In genomic region chr7:112807401-112807751, GRCm38 (mm10) we compare ENCODE assay signal across 8 mouse cellular contexts.
DNase-seq lines count a peak whose midpoint lies in the region; TF ChIP-seq lines count a peak whose summit lies in the region.

No protein-coding gene starts in this region.

- H3ac ChIP-seq in myocyte (ENCODE audit: control insufficient read depth, insufficient read length) = no peak overlapping the region

- H3K27me3 ChIP-seq in myocyte (ENCODE audit: control insufficient read depth, insufficient read depth, insufficient read length) = no peaks in the 10 kb centered on the region

- no peak overlapping the region for H3K4me3 ChIP-seq in myocyte

- H3K36me3 ChIP-seq in myocyte (ENCODE audit: control insufficient read depth, insufficient read depth) = no peaks in the 10 kb centered on the region

- TF ChIP-seq POLR2A in myocyte (IDR thresholded peaks at IDR 0.05; ENCODE audit: insufficient read length, low read depth) = no peak

- H3K79me2 ChIP-seq in myocyte (ENCODE audit: control insufficient read depth, insufficient read depth) = peaks cover 97% of the 10 kb centered on the region

- peak overlapping the region; percentile 83 for H3K4me2 ChIP-seq in myocyte (ENCODE audit: low read depth)

- peak; percentile 66 for DNase-seq in NIH3T3 (ENCODE audit: low read depth)
- peak; percentile 75 for DNase-seq in embryo, embryonic 9.5 days (ENCODE audit: extremely low spot score)
- peak; percentile 51 to 60 for DNase-seq in heart, postnatal 10 days
- peak; percentile 55 to 73 for DNase-seq in kidney, postnatal 36 days
- no peak for DNase-seq in right cerebral cortex, postnatal 10 days (ENCODE audit: low spot score in 2 of 2)
- DNase-seq in cerebellum, adult 11 months = no peak
- DNase-seq in cerebellum, adult 11-12 months = no peak

- intact Hi-C loops in heart, postnatal 10 days (cut with DNase I) = no loop called here

TF ChIP-seq in myocyte, 11 proteins besides CTCF, POLR2A, EP300 and RAD21:
- no peak for TF ChIP-seq MYOD1 (IDR thresholded peaks at IDR 0.05; ENCODE audit: control insufficient read depth in 1 of 3, insufficient read length in 2 of 3, low read depth in 2 of 3)
- no peak for TF ChIP-seq CEBPB (IDR thresholded peaks at IDR 0.05; ENCODE audit: insufficient read depth, poor library complexity, severe bottlenecking)
- TF ChIP-seq POLR2AphosphoS2 (IDR thresholded peaks at IDR 0.05; ENCODE audit: insufficient read length, low read depth) = no peak
- no peak for TF ChIP-seq E2F4 (IDR thresholded peaks at IDR 0.05; ENCODE audit: insufficient read depth)
- TF ChIP-seq MYOG (IDR thresholded peaks at IDR 0.05; ENCODE audit: control insufficient read depth in 1 of 3, insufficient read depth in 1 of 3, insufficient read length in 2 of 3, low read depth in 2 of 3) = no peak
- no peak for TF ChIP-seq REST (IDR thresholded peaks at IDR 0.05; ENCODE audit: insufficient read depth, insufficient read length)
- TF ChIP-seq TCF12 (IDR thresholded peaks at IDR 0.05; ENCODE audit: insufficient read depth, poor library complexity, severe bottlenecking) = no peak
- no peak for TF ChIP-seq TCF3 (IDR thresholded peaks at IDR 0.05; ENCODE audit: insufficient read length, low read depth)
- no peak for TF ChIP-seq SRF (IDR thresholded peaks at IDR 0.05; ENCODE audit: control insufficient read depth, insufficient read length, low read depth)
- TF ChIP-seq USF1 (IDR thresholded peaks at IDR 0.05; ENCODE audit: low read depth) = no peak
- TF ChIP-seq MAX (IDR thresholded peaks at IDR 0.05; ENCODE audit: low read depth) = no peak

Comparison
In these comparisons a context has a peak if more than half of its experiments do, and no peak if none do; other contexts are left out.
1. DNase-seq: peak in NIH3T3 (single experiment), embryo, embryonic 9.5 days (single experiment), heart, postnatal 10 days (2 of 2) and kidney, postnatal 36 days (2 of 2); none in right cerebral cortex, postnatal 10 days (0 of 2), cerebellum, adult 11 months (single experiment) and cerebellum, adult 11-12 months (single experiment).